Mouse (Mus musculus): ENCODE measurements around the gene Trpc4.

Gene Trpc4

DNA sequence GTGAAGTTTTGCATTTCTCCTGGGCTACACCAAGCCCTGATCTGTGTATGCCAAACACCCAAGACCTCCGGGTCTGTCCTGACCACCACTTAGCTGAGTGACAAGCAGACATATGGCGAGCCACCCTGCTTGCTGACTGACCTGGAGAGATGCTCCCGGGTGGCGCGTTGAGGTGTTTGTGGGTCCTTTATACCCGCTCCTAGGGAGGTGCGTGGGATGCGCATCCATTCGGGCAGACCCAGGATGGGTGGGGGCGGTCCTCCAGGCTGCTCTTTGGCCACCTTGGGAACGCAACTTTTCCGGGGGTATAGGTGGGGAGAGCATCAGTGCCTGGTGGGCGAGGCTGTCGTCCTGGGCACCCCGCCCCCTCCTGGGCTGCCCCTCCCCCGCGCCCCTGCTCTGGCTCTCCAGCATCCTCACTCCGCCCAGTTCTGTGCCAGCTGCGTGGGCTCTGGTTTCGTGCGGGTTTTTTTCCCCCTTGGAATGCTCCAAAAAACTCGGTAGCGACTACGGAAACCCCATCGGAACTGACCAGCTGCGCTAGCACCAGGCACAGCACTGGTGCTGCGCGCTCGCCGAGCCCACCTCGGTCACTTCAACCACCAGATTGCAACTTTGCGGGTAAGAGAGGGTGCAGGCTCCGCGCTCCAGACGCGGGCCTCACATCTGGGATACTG lies at the start of gene Trpc4:
TSS of gene Trpc4 (plus strand) at position 397 of the 677 bp plus-strand sequence.
- peak; percentile 52 to 62 for DNase-seq (ENCODE audit: low spot score in 2 of 2)

- no peak for DNase-seq (ENCODE audit: low spot score in 2 of 2)
Observed at GRCm38 (mm10) chr3:54111489-54111888, 44.3 kb upstream of the Trpc4 start.

DNA sequence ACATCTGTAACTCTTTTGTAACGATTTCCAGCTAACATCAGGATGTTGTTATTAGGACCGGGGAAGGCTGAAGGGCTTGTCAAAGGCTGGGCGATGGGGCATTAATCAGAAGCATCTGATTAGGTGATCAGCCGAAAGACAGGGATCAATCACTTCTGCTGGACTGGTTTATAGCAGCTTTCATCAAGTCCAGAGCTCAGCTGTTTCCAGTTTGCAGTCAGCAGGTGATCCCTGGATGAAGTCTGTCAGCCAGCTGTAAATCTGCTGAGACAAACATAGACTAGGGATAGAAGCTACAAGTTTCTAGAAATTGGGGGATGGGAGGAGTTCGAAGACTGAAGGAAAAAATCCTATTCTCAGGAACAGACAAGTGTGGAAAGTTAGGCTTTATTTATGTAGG lies 20.5 kb upstream of the Trpc4 start:
- DNase-seq (ENCODE audit: low spot score in 2 of 2): no peak

- DNase-seq (ENCODE audit: low spot score in 2 of 2): no peak
Observed at GRCm38 (mm10) chr3:54141376-54141775, 14.5 kb upstream of the Trpc4 start.

GRCm38 (mm10) chr3:54154844-54155638 lies 794 bp upstream of the Trpc4 start:
- DNase-seq (ENCODE audit: low spot score in 2 of 2): peak; percentile 51 to 68

DNA sequence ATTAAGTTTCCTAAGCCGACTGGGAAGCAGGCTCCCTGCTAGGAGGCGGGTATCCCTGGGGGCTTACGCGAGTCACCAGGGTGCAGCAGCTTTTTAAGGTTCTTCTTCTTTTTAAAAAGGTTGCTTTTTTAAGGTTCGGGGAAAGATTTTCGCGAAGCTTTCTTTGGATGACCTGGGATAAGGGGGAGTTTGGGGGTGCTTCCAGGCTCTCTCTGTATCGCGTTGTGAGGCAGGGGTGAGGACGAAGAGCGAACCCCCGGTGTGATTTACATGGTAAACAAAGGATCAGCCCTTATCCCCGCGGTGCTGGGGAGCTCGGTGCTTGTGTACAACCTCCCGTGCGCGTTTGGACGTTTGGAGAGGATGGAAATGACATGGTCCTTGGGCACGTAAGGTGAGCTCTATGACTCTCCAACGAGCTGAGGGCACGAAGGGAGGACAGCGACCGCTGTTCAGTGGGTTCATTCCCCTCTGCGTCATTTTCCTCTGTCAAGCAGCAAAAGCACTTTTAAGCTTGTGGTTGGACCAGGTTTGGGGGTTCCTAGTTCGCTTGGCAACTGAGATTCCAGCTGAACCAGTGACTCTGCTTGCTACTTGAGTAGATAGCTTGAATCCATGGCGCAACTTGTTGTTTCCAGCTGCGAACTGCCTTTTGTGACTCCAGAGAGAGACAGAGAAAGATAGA lies 623 bp downstream of the Trpc4 start:
- DNase-seq (ENCODE audit: low spot score in 2 of 2): peak; percentile 21 to 26

DNA sequence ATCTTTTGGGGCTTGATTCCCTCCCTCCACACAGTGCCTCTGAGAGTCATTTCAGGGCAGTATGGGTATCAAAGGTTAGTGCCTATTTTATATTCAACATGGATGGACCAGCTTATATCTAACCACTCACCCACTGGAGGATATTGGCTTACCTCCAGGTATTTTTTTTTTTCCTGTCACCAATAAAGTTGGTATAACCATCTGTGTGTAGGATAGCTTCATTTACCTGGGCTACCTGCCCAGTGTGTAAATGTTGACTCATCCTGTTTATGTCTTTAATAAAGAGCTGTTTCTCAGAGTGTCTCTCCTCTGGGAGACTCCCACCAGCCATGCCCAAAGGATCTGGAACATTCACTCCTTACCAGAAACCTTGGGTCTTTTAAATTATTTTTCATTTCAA lies 14.9 kb downstream of the Trpc4 start:
- DNase-seq (ENCODE audit: low spot score in 2 of 2): no peak

DNA sequence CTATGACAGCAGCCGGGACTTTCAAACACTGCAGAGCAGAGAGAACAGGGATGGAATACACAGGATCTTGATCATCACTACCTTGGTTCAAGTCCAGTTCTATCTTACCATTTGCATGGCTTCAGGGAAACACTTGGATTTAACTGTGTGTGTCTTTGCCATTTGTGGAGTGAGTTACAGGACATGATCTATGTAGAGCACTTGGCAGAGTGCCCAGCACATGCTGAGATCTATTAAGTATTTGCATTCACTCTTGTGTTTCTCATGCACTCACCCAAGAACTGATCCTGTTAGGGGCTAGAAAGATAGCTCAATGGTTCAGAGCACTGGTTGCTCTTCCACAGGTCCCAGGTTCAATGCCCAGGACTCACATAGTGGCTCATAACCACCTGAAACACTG lies 21.5 kb downstream of the Trpc4 start:
- DNase-seq (ENCODE audit: low spot score in 2 of 2): no peak

DNA sequence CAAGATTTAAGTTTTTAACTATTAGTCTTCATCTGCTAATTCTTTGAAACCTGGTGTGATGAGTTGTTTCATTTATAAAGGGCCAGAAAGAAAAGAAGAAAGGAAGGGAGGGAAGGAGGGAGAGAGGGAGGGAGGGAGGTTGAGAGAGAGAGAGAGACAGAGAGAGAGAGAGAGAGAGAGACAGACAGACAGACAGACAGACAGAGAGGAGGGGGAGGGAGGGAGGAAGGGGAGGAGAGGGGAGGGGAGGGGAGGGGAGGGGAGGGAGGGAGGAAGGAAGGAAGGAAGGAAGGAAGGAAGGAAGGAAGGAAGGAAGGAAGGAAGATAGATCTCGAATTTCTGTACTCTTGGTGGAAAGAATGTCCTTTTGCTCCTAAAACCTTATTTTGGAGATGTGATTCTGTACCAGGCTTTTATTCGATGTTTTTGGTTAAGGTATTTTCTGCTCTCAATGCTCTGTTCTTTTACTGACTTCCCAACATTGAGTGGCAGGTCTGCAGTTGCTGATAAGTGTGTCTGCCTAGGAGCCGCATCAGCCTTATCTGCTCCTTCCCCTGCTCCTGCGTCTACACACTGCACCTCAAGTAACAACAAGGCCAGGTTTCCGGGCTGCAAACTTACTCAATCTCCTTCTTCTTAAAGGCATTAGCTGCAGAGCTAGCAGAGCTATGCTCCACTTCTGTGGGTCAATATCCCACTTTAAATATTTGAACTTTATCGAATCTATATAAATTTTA lies 35.3 kb downstream of the Trpc4 start:
- DNase-seq (ENCODE audit: low spot score in 2 of 2): no peak

DNA sequence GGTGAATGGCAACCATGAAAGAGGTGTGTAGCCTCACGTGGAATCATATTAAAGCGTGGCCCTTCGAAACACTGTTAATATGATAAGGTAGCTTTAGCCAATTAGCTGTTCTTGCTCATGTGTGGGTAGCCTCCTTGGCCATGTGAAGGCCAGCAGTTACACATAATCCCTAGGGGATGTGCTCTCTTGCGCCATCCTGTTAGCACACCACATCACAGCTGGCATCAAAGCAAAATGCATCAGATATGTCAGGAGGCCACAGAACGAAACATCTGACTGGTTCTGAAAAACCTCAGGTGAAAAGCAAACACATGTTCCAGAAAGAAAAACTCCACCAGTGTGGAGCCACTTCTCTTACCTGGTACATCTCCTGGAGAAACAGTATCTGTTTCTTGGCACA lies 45.4 kb downstream of the Trpc4 start:
- DNase-seq (ENCODE audit: low spot score in 2 of 2): no peak

- peak; percentile 55 to 59 for DNase-seq (ENCODE audit: low spot score in 2 of 2)
Observed at GRCm38 (mm10) chr3:54204386-54204785, 48.6 kb downstream of the Trpc4 start.

DNA sequence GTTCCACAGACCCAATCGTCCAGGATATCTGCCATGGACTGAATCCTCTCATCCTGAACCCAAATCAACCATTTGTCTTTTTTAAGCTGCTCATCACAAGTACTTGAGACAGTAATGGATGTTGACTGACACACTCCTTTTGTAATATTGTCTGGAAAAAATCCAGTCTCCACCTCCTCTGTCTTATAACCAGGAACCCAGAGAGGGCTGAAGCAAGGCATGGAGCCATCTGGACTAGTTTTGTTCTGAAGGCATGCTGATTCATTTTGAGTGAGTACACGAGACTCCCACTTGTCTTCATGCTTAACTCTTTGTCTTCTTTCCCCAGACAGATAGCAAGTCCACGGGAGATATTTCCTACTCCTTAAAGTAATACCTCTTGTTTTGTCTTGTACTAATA lies 54.3 kb downstream of the Trpc4 start:
- DNase-seq (ENCODE audit: low spot score in 2 of 2): peak; percentile 41 to 46

- DNase-seq (ENCODE audit: low spot score in 2 of 2): no peak
Observed at GRCm38 (mm10) chr3:54211441-54211840, 55.6 kb downstream of the Trpc4 start.

DNA sequence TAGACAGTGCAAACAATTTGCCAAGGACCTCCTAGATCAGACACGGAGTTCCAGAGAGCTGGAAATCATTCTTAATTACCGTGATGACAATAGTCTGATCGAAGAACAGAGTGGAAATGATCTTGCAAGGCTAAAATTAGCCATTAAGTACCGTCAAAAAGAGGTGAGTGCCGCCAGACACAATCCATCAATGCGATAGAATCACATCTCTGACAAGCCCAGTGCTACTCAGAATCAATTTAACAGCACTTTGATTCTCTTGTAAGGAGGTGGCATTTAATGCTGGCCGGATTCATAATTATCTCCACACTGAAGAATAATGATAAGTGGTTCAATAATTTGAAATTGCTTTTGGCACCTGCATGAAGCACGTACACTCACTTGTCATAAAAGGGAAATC lies 66.7 kb downstream of the Trpc4 start:
- no peak for DNase-seq (ENCODE audit: low spot score in 2 of 2)

DNA sequence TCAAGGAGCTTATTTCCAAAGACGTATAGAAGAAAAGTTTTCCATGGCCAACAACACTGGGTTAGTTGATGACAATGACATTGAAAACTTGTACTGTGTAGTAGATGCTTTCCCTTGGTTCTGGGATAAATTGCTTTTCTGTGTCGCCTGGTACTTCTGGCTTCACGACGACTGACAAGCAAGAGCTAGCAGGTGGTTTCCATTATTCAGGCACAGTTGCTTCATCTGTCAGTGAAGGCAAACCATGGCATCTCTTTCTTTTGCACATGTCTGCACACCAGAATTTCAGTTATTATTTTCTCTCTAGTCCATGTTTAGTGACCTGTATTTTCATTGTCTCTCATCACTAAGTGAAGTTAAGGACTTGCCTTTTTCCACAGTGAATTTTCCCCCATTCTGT lies 72.6 kb downstream of the Trpc4 start:
- no peak for DNase-seq (ENCODE audit: low spot score in 2 of 2)

DNA sequence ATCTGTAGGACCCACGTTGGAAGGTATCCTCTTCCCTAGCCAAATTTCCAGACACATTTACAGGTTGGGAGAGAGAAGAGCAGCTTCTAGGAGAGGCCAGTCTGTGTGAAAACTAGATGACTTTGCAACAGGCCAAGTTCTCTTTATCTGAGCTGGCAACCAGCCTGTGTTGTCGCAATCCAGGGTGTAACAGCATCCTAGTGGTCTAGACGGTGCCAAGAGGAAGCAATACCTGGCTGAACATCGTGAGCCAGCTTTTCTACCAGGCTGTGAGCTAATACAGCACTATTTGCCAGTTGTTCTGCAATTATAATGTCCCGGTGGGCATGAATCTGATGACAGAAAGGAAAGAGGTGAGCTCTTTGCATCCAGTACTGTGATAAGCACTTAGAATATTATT lies 83.1 kb downstream of the Trpc4 start:
- DNase-seq (ENCODE audit: low spot score in 2 of 2): no peak

DNA sequence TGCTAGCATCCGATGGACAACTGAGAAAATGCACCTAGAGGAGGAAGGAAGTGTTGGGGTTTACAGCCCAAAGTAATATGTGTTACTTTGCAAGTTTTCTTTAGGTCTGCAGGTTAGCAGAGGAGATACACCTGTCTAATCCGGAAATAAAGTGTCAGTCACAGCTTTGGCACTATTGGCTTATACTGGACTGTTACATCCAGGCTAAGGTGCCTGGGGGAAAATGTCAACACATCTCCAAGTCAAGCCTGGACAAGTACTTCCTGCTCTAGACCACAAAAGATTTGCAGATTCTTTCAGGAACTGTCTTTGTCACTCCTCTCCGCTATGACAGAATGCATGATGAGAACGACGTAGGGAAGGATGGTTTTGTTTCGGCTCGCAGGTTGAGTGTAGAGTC lies 83.6 kb downstream of the Trpc4 start:
- no peak for DNase-seq (ENCODE audit: low spot score in 2 of 2)

DNA sequence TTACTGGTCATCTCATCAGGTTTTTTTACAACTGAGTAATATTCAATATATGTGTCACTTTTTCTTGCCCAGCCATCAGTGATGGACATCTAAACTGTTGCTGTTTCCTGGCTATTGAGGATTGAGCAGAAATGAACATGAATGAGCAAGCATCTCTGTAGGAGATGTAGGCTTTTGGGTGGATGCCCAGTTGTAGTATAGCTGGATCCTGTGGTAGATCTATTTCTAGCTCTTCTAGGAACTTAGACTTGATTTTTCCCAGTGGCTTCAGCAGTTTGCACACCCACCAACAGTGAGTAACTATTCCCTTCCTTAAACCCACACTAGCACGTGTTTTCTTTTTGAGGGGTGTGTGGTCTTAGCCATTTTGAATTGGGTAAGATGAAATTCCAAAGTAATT lies 87.3 kb downstream of the Trpc4 start:
- peak; percentile 53 to 62 for DNase-seq (ENCODE audit: low spot score in 2 of 2)

DNA sequence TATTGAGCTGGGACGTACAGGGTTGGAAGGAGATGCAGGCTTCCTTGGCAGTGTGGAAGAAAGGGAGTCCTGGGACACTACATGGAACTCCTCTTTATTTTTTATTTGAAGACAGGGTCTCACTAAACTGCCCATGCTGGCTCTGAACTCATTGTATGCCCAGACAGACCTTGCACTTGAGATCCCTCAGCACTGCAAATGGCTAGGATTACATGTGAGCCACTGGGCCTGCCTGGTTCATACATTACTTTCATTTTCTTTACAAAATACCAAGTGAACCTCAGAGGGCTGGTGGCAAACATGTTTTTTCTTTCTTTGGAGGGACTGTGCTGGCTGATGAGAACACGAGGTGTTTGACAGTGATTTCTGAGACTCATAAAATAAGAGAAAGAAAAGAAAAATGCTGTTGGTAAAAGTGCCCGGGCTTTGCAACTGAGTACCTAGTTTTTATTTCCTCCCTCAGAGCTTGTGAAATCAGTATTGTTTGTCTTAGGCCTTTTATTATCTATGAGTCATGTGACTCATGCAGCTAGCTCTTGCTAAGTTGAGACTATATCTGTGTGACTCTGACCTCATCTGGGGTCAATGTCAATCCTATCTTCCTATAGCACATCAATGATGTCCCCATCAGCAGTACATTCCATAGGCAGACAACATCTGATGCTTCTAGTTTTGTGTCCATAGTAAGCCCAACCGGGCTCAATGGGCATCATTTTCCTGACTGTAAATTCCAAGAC lies 89.1 kb downstream of the Trpc4 start:
- no peak for DNase-seq (ENCODE audit: low spot score in 2 of 2)

GRCm38 (mm10) chr3:54246416-54246815 lies 90.6 kb downstream of the Trpc4 start:
- peak; percentile 18 to 32 for DNase-seq (ENCODE audit: low spot score in 2 of 2)

DNA sequence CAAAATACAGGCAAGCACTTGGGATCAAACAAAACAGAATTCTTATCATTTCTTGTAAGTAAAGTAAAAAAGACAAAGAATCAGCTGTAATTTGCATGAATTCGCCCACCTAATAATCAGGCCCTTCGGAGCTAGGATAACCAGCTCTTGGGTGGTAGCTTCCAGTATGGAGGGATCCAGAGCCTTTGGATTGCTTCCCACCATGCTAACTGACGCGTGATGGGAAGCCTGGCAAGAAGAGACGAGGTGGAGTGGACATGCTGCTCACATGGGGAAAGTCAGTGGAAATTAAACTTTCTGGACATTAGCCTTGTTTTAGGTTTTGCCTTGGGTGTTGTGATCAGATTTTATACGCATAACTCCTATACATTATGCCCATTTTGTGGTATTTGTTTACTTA lies 93.5 kb downstream of the Trpc4 start:
- DNase-seq (ENCODE audit: low spot score in 2 of 2): no peak
